Mouse (Mus musculus) mesoderm, embryonic 11.5 days (tissue): ENCODE data around the gene Slx4ip.
A peak's percentile ranks its signal among the peaks of the same experiment; 100 is the strongest.

Source experiments
- DNase-seq: peaks from one replicate; pipeline ENCODE4 v3.0.0-alpha.2; 2012; ENCODE audit warnings: low read depth, low spot score

Slx4ip gene

GRCm38 (mm10) chr2:137099211-137099734 is 208.3 kb downstream of the Slx4ip start:
- no peak for DNase-seq

- DNase-seq = peak; percentile 58
Measured at GRCm38 (mm10) chr2:137101074-137101473, 210.1 kb downstream of the Slx4ip start.

- DNase-seq = no peak
Measured at GRCm38 (mm10) chr2:137107203-137107602, 216.2 kb downstream of the Slx4ip start.

- DNase-seq = no peak
Measured at GRCm38 (mm10) chr2:137107946-137108345, 216.9 kb downstream of the Slx4ip start.

- DNase-seq = no peak
Measured at GRCm38 (mm10) chr2:137109321-137110213, 218.5 kb downstream of the Slx4ip start.

GRCm38 (mm10) chr2:137110214-137110898 is 219.3 kb downstream of the Slx4ip start:
- no peak for DNase-seq

- DNase-seq = no peak
Measured at GRCm38 (mm10) chr2:137113288-137114061, 222.5 kb downstream of the Slx4ip start.

GRCm38 (mm10) chr2:137114248-137115096 is 223.5 kb downstream of the Slx4ip start:
- DNase-seq = peak; percentile 82

- DNase-seq = no peak
Measured at GRCm38 (mm10) chr2:137115241-137116024, 224.4 kb downstream of the Slx4ip start.

GRCm38 (mm10) chr2:137116025-137116674 is 225.1 kb downstream of the Slx4ip start, which contains the start of gene Jag1:
Gene Jag1, minus strand, starts transcription at chr2:137116644.
- DNase-seq = no peak

GRCm38 (mm10) chr2:137116675-137117320 is 225.8 kb downstream of the Slx4ip start:
- peak; percentile 98 for DNase-seq

GRCm38 (mm10) chr2:137117321-137117690 is 226.3 kb downstream of the Slx4ip start:
- peak; percentile 89 for DNase-seq
